Mouse (Mus musculus) lung, adult 2 months (tissue): ENCODE data around the gene Olfr1085. TPM values are rescaled to one million over a fixed set of nuclear protein-coding genes. Genes with fewer than 3 reads are reported as not detected.
"Not testable (repeated sequence)": the region's sequence is repeated elsewhere in the genome, so short reads cannot be mapped to it uniquely, and the experiment has no call there.

Experiments used
- DNase-seq: peaks from one replicate; pipeline ENCODE4 v3.0.0; 2022
- H3K4me1 ChIP-seq: fragments of 200-500 bp; 2 replicates; pipeline ENCODE4 v1.6.1; 2011; ENCODE audit warnings: low read length; ENCODE audit not compliant: control insufficient read depth, insufficient read depth
- H3K4me3 ChIP-seq: fragments of 200-500 bp; replicated peaks from 2 replicates; pipeline ENCODE3; 2011; ENCODE audit warnings: low read depth, mild to moderate bottlenecking, control low read depth, low read length; ENCODE audit errors: extremely low read depth
- CTCF ChIP-seq: fragments of 200-500 bp; IDR thresholded peaks from 2 replicates; pipeline ENCODE4 v1.5.1; 2011; ENCODE audit warnings: mild to moderate bottlenecking, low read length, control low read depth; ENCODE audit not compliant: insufficient read depth
- POLR2A ChIP-seq: fragments of 200-500 bp; IDR thresholded peaks from 2 replicates; pipeline ENCODE4 v1.6.1; 2011; ENCODE audit warnings: low read depth, mild to moderate bottlenecking, control low read depth, low read length, borderline replicate concordance; ENCODE audit errors: extremely low read depth
- WGBS: fragments of 180-500 bp; shearing (Covaris S2); methylation state at CpG from one replicate; pipeline ENCODE4 v1.1.7; 2018; 5-methylcytosine and 5-hydroxymethylcytosine counted together
- polyA plus RNA-seq: library from polyadenylated mRNA; depleted of rRNA; stranded (reverse); fragments of >200 nt; gene quantifications from 2 replicates; pipeline ENCODE4 v1.2.3, GENCODE M21; 2012; rRNA removed

The Olfr1085 gene
- polyA plus RNA-seq: not detected in 2 replicates

DNA sequence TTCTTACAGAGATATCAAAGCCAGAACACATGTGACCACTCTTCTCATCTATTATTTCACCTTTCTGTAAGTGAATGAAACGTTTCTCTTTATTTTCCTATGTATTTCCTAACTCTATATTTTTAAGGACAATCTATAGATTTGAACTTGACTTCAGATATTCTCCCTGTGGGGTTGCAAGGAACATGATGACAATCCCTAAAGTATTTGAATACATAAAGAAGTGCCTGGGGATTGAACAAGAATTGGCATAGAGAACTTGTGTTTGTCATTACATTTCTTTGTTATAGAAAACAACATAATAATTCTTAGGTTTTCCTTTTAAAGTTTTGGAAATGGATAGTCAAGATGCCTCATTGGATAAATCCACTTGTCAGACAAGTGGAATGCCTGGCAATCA is at the start of gene Olfr1085:
Olfr1085 (minus strand) TSS at position 101 of the 400 bp plus-strand sequence.
- TF ChIP-seq CTCF: no peak
- TF ChIP-seq POLR2A: no peak
- Histone ChIP-seq H3K4me1 (no peaks in the 10 kb centered on the region), H3K4me3 (no peak within 1 kb of the TSS)
- 22% methylated on average over 1 of the region's 1 CpGs for WGBS
- DNase-seq: no peak

DNA sequence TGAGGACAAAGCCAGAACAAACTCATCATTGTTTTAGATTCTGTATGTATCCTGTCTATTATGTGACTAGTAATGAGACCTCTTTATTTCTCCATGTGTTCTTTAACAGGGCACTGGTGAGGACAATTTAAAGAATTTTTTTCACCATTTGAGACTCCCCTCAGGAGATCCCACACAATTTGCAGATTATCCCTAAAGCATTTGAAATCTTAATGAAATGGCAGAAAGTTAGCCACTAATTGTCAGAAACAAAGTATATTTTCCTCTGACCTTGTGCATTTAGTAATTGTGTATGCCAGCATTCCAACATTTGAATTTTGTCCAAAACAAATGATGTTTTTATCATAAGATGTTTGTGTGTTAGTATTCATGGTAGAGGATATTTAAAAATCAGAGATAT is 36.5 kb upstream of the Olfr1085 start, which contains the start of gene Olfr1087:
Olfr1087 (minus strand) TSS at position 101 of the 400 bp plus-strand sequence.
- no peak for TF ChIP-seq CTCF
- TF ChIP-seq POLR2A: no peak
- DNase-seq: no peak
- Histone ChIP-seq H3K4me3 (no peak within 1 kb of the TSS), H3K4me1 (no peaks in the 10 kb centered on the region)

DNA sequence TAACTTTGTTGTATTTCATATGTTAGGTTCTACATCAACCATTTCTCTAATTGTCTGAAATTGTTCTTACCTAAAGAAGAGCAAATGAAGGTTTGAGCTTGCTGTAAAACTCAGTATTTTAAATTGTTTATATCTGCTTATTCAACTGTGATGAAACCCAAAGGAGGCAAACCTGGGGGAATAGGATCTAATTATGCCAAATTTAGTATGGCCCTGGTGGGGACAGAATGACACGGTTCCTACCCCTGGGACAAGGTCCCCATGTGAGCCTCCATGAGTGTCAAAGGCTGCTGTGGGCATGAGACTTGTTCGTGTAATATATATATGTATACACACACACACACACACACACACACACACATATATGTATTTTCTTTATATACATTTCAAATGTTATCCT is 18.2 kb upstream of the Olfr1085 start, which contains the start of gene Olfr1086:
Olfr1086 (minus strand) TSS at position 101 of the 400 bp plus-strand sequence.
- WGBS: 70% methylated on average over 2 of the region's 2 CpGs
- no peak within 1 kb of the TSS for H3K4me3 ChIP-seq
- DNase-seq: no peak
- no peaks in the 10 kb centered on the region for H3K4me1 ChIP-seq
- TF ChIP-seq CTCF (no peak), POLR2A (no peak)

DNA sequence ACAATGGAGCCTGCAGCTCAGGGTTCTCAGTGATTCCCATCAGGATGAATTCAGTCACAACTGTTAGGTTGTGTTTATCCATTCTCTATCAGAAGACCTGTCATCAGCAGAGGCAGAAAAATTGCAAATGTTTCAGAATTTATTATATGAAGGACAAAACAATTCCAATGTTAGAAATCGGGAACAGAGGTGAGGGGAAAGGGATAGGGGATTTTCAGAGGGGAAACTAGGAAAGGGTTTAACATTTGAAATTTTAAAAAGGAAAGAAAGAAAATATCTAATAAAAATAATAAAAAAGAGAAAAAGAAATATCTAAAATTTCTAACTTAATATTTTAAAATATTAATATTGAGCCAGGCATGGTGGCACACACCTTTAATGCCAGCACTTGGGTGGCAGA is 22.2 kb downstream of the Olfr1085 start, which contains the start of gene Olfr1084:
Olfr1084 (minus strand) TSS at position 101 of the 400 bp plus-strand sequence.
- H3K4me3 ChIP-seq, H3K4me1 ChIP-seq, DNase-seq: not testable (repeated sequence)
- WGBS: 63% methylated on average over 1 of the region's 1 CpGs

Other genes with a start within 250 kb of the Olfr1085 start
- not detected in 2 replicates for gene Olfr1061, start 248.0 kb downstream of the Olfr1085 start, polyA plus RNA-seq
- not detected in 2 replicates for gene Olfr1062, start 235.3 kb downstream of the Olfr1085 start, polyA plus RNA-seq
- gene Olfr1065, start 211.4 kb downstream of the Olfr1085 start, polyA plus RNA-seq: not detected in 2 replicates
- not detected in 2 replicates for gene Olfr1066, start 205.8 kb downstream of the Olfr1085 start, polyA plus RNA-seq
- not detected in 2 replicates for gene Olfr228, start 174.6 kb downstream of the Olfr1085 start, polyA plus RNA-seq
- not detected in 2 replicates for gene Olfr1076, start 153.6 kb downstream of the Olfr1085 start, polyA plus RNA-seq
- not detected in 2 replicates for gene Olfr1079, start 119.5 kb downstream of the Olfr1085 start, polyA plus RNA-seq
- not detected in 2 replicates for gene Olfr1080, start 103.8 kb downstream of the Olfr1085 start, polyA plus RNA-seq
- not detected in 2 replicates for gene Olfr1082, start 63.1 kb downstream of the Olfr1085 start, polyA plus RNA-seq
- gene Olfr1084, start 22.3 kb downstream of the Olfr1085 start, polyA plus RNA-seq: not detected in 2 replicates
- not detected in 2 replicates for gene Olfr1086, start 18.1 kb upstream of the Olfr1085 start, polyA plus RNA-seq
- not detected in 2 replicates for gene Olfr1087, start 36.4 kb upstream of the Olfr1085 start, polyA plus RNA-seq
- gene Olfr1089, start 71.7 kb upstream of the Olfr1085 start, polyA plus RNA-seq: not detected in 2 replicates
- gene Olfr1090, start 97.0 kb upstream of the Olfr1085 start, polyA plus RNA-seq: not detected in 2 replicates
- not detected in 2 replicates for gene Olfr1093, start 120.5 kb upstream of the Olfr1085 start, polyA plus RNA-seq
- gene Olfr141, start 148.0 kb upstream of the Olfr1085 start, polyA plus RNA-seq: not detected in 2 replicates
- gene Olfr1094, start 162.6 kb upstream of the Olfr1085 start, polyA plus RNA-seq: not detected in 2 replicates
- not detected in 2 replicates for gene Olfr1095, start 189.7 kb upstream of the Olfr1085 start, polyA plus RNA-seq
- gene Gm13723, start 212.8 kb upstream of the Olfr1085 start, polyA plus RNA-seq: not detected in 2 replicates
- not detected in 2 replicates for gene Olfr1097, start 230.2 kb upstream of the Olfr1085 start, polyA plus RNA-seq